1 mouse cellular context compared by ENCODE assay signal in genomic region chr4:116123602-116124519, GRCm38 (mm10).
A peak's percentile ranks its signal among the peaks of the same experiment; 100 is the strongest.
TF ChIP-seq lines count a peak whose summit lies in the region.

Rad54l (minus strand) TSS chr4:116123690.
Pomgnt1 (plus strand) TSS chr4:116123840.

TF ChIP-seq in CH12.LX, 34 proteins besides CTCF, POLR2A, EP300 and RAD21 (continued from another document):
- TF ChIP-seq MYC (IDR thresholded peaks at IDR 0.05; ENCODE audit: low read depth, low read length) (peak; percentile 76), TCF12 (IDR thresholded peaks at IDR 0.05; ENCODE audit: low read depth, low read length) (peak; percentile 82), MEF2A (IDR thresholded peaks at IDR 0.05; ENCODE audit: borderline replicate concordance, low read depth, low read length) (peak; percentile 34; the same call in 1 of the 2 replicates), IRF4 (IDR thresholded peaks at IDR 0.05; ENCODE audit: low read depth, low read length) (peak; percentile 73), KAT2A (IDR thresholded peaks at IDR 0.05; ENCODE audit: insufficient replicate concordance, low read length) (peak; percentile 93), TBP (conservative IDR thresholded peaks at IDR 0.05; ENCODE audit: low read depth, low read length) (peak; percentile 85), E2F4 (IDR thresholded peaks at IDR 0.05; ENCODE audit: insufficient replicate concordance, low read depth, low read length) (peak; percentile 99), JUND (conservative IDR thresholded peaks at IDR 0.05; ENCODE audit: low read depth, low read length) (no peak), POLR2AphosphoS2 (IDR thresholded peaks at IDR 0.05; ENCODE audit: low read depth, low read length) (peak; percentile 81; the same call in 1 of the 2 replicates), ELF1 (IDR thresholded peaks at IDR 0.05; ENCODE audit: low read depth, low read length) (peak; percentile 92), SIN3A (IDR thresholded peaks at IDR 0.05; ENCODE audit: low read length) (peak; percentile 100), MXI1 (IDR thresholded peaks at IDR 0.05; ENCODE audit: low read depth, low read length) (peak; percentile 96), USF2 (conservative IDR thresholded peaks at IDR 0.05; ENCODE audit: low read depth, low read length) (no peak), CHD2 (IDR thresholded peaks at IDR 0.05; ENCODE audit: low read length) (peak; percentile 96), BHLHE40 (IDR thresholded peaks at IDR 0.05; ENCODE audit: low read depth, low read length) (0 out of 2 replicates have a peak, but pooled peaks have one; percentile 26)
TF ChIP-seq in CH12.LX: peak in this region for 21.
